Mouse (Mus musculus) heart, adult 2 months (tissue): ENCODE results near the gene Clic6. TPM values are rescaled to one million over a fixed set of nuclear protein-coding genes. Genes with fewer than 3 reads are reported as not detected.

ENCODE experiments used
- DNase-seq, 2 experiments: peaks; one replicate each; pipeline ENCODE4 v3.0.0; 2021
- H3K27ac ChIP-seq: fragments of 200-600 bp; 2 replicates; pipeline ENCODE4 v1.8.1; 2022
- H3K27me3 ChIP-seq: fragments of 200-500 bp; 2 replicates; pipeline ENCODE4 v1.6.1; 2012; ENCODE audit warnings: mild to moderate bottlenecking, low read length, inconsistent platforms, mixed read lengths; ENCODE audit not compliant: control insufficient read depth, insufficient read depth
- H3K36me3 ChIP-seq: fragments of 200-500 bp; 2 replicates; pipeline ENCODE4 v1.6.1; 2012; ENCODE audit warnings: low read length, inconsistent platforms; ENCODE audit not compliant: control insufficient read depth, insufficient read depth
- H3K4me1 ChIP-seq: fragments of 200-500 bp; 2 replicates; pipeline ENCODE4 v1.6.1; 2011; ENCODE audit warnings: low read length; ENCODE audit not compliant: control insufficient read depth, insufficient read depth
- H3K4me3 ChIP-seq: fragments of 200-600 bp; 2 replicates; pipeline ENCODE4 v1.8.1; 2022
- H3K79me2 ChIP-seq: fragments of 200-500 bp; replicated peaks from 2 replicates; pipeline ENCODE4 v1.6.1; 2012; ENCODE audit warnings: mild to moderate bottlenecking, inconsistent platforms, low read length, moderate library complexity, mixed read lengths; ENCODE audit not compliant: control insufficient read depth, insufficient read depth
- H3K9ac ChIP-seq: fragments of 200-500 bp; 2 replicates; pipeline ENCODE4 v1.6.1; 2012; ENCODE audit warnings: low read depth, mild to moderate bottlenecking, control low read depth, inconsistent platforms, low read length, mixed read lengths
- CTCF ChIP-seq: fragments of 200-600 bp; IDR thresholded peaks from 2 replicates; pipeline ENCODE4 v1.8.1; 2022; ENCODE audit warnings: antibody characterized with exemption, mild to moderate bottlenecking, moderate library complexity
- EP300 ChIP-seq: fragments of 200-500 bp; IDR thresholded peaks from 2 replicates; pipeline ENCODE4 v1.6.1; 2011; ENCODE audit warnings: low read depth, low read length, control low read depth; ENCODE audit not compliant: insufficient read depth
- POLR2A ChIP-seq: fragments of 200-500 bp; IDR thresholded peaks from 2 replicates; pipeline ENCODE4 v1.6.1; 2011; ENCODE audit warnings: mild to moderate bottlenecking, low read depth, low read length, control low read depth; ENCODE audit not compliant: insufficient read depth
- WGBS: fragments of 180-500 bp; shearing (Covaris S2); methylation state at CpG from one replicate; pipeline ENCODE4 v1.1.7; 2018; 5-methylcytosine and 5-hydroxymethylcytosine counted together
- intact Hi-C: fragments of 180-260 bp; cut with DNase I; formaldehyde crosslinking; loops from one replicate; pipeline ENCODE4 v1.15.1; 2025
- polyA plus RNA-seq: library from polyadenylated mRNA; depleted of rRNA; stranded (reverse); fragments of >200 nt; gene quantifications from 2 replicates; pipeline ENCODE4 v1.2.3, GENCODE M21; 2012
- total RNA-seq, 2 experiments: library from RNA; stranded (reverse); gene quantifications; 2 replicates each; pipeline ENCODE4 v1.2.3; 2021

Gene Clic6
- total and polyA plus RNA-seq, 3 experiments: 0.07 to 0.92 (median 0.18) TPM

DNA sequence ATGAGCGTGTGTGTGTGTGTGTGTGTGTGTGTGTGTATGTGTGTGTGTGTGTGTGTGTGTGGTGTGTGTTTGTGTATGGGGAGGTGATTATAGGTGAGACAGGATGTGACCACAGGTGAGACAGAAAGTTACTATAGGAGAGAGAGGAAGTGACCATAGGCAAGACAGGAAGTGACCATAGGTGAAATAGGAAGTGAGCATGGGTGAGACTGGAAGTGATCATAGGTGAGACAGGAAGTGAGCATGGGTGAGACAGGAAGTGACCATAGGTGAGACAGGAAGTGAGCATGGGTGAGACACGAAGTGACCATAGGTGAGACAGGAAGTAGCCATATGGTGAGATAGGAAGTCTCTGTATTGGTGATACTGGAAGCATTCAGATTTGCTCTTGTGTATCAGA, 49.7 kb downstream of the Clic6 start:
- intact Hi-C loops: no loop called here
- Histone ChIP-seq H3K27me3 (no peaks in the 10 kb centered on the region), H3K4me1 (no peaks in the 10 kb centered on the region), H3K36me3 (no peaks in the 10 kb centered on the region), H3K79me2 (no peaks in the 10 kb centered on the region), H3K9ac (no peak overlapping the region), H3K27ac (no peak overlapping the region), H3K4me3 (no peak overlapping the region)
- no peak for TF ChIP-seq POLR2A
- no peak for TF ChIP-seq CTCF
- no peak for TF ChIP-seq EP300
- no peak for DNase-seq
- WGBS: 65% methylated on average over 2 of the region's 2 CpGs

DNA sequence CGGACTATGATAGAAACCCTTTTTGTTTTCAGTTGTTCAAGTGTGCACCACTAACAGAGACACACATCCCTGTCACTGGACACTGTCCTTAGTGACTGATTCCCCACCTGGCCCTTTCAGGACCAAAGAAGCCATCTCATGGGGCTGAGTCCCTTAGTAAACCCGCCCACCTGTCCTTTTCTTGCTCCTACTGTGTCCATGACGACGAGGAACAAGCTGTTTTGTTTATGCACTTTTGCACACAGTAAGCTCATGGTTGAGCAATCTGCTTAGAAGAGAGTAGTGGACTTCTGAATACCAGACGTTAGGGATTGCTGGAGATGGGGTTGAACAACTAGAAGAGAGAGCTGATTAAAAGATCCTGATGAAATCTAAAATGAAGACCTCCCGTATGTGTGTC, 52.8 kb downstream of the Clic6 start:
- H3K79me2 ChIP-seq: no peaks in the 10 kb centered on the region
- intact Hi-C loops: no loop called here
- H3K9ac ChIP-seq: no peak overlapping the region
- H3K27ac ChIP-seq: no peak overlapping the region
- H3K4me1 ChIP-seq: no peaks in the 10 kb centered on the region
- DNase-seq: no peak
- no peaks in the 10 kb centered on the region for H3K27me3 ChIP-seq
- H3K36me3 ChIP-seq: no peaks in the 10 kb centered on the region
- no peak overlapping the region for H3K4me3 ChIP-seq
- TF ChIP-seq POLR2A: no peak
- no peak for TF ChIP-seq CTCF
- TF ChIP-seq EP300: no peak
- WGBS: 81% methylated on average over 6 of the region's 6 CpGs

DNA sequence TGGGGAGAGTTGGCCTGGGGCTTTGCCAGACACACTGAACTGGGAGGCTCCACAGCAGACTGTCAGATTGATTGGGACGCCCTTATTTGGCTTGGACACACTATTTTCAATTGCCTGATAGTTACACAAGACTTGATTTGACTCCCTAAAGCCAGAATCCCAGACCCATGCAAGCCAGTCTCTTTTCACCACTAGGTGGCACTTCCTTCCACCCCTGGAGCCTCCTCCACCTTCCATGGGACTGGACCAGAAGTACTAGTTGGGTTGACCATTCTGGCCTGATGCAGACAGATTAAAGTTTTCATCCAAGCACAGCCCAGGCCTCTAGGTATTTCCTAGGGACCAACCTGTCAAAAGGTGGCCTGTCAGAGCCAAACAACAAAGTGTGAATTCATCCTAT, 58.7 kb downstream of the Clic6 start:
- H3K36me3 ChIP-seq: no peaks in the 10 kb centered on the region
- TF ChIP-seq CTCF (peak; percentile 68), POLR2A (no peak)
- DNase-seq: peak in 1 of 2 experiments; percentile 7
- intact Hi-C loops: no loop called here
- WGBS: 35% methylated on average over 1 of the region's 1 CpGs
- H3K27me3 ChIP-seq: no peaks in the 10 kb centered on the region
- no peak overlapping the region for H3K27ac ChIP-seq
- no peak overlapping the region for H3K4me3 ChIP-seq
- no peaks in the 10 kb centered on the region for H3K79me2 ChIP-seq
- no peak overlapping the region for H3K9ac ChIP-seq
- H3K4me1 ChIP-seq: no peaks in the 10 kb centered on the region

DNA sequence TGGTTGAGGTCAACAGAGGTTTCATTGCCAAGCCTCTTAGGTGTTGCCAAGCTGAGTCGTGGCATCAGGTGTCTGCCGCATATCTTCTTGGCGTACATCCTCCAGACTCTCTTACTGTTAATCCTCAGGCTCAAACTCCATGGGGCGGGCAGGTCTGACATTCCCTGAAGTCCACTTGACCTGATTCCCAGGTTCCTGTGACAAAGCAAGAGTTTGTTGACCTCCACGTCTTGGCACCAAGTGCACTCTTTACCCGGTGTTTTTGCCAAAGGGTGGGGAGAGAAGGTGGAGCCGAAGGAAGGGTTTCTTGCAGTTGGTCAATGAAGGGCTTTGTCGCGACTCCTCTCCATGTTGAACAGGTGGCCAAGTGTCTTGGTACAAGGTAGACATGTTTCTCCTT, 63.1 kb downstream of the Clic6 start:
- 85% methylated on average over 9 of the region's 9 CpGs for WGBS
- intact Hi-C loops: no loop called here
- Histone ChIP-seq H3K79me2 (no peaks in the 10 kb centered on the region), H3K4me3 (no peak overlapping the region), H3K27ac (no peak overlapping the region), H3K4me1 (no peaks in the 10 kb centered on the region), H3K9ac (no peak overlapping the region), H3K27me3 (no peaks in the 10 kb centered on the region), H3K36me3 (no peaks in the 10 kb centered on the region)
- DNase-seq: no peak
- no peak for TF ChIP-seq POLR2A
- TF ChIP-seq CTCF: no peak
- TF ChIP-seq EP300: no peak

DNA sequence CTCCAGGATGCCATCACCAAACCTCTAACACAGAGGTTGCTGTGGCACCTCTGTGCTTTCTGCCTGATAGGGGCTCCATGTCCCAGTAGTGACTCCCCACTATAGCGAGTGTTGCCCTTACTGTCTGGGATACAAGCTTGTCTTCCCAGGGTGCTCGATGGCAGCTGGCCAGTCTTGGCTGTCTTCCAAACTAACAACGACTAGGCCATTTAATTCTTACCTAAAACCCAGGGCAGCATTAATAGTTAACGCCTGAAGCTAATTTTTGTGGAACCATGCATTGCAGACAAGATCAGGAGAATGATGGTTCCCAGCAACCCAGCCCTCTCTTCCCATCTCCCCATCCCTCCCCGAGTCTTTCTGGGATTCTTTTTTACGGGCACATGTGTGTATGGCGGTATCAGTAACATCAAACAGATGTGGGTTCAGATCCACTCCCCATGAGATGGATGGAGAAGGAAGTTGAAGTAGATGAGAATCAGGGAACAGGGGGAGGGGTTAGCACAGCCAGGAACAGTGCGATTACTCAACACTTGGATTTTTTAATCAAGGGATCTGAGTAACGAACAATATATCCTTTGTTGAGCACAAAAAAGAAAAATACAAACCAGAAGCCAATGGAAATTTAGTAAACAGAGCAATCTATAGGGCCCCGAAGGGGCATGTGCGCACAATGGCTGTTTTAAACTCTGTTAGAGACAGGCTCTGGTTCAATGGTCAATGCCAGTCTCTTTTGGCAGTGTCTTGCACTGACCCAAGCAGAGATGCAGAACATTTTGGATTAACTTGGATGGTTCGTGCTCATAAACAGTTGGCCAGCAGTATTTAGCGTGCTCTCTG, 66.0 kb downstream of the Clic6 start:
- no peaks in the 10 kb centered on the region for H3K36me3 ChIP-seq
- no peak for TF ChIP-seq CTCF
- TF ChIP-seq POLR2A: no peak
- TF ChIP-seq EP300: no peak
- H3K79me2 ChIP-seq: no peaks in the 10 kb centered on the region
- H3K4me3 ChIP-seq: no peak overlapping the region
- no peak for DNase-seq
- WGBS: 71% methylated on average over 13 of the region's 13 CpGs
- H3K9ac ChIP-seq: no peak overlapping the region
- no peak overlapping the region for H3K27ac ChIP-seq
- H3K27me3 ChIP-seq: no peaks in the 10 kb centered on the region
- H3K4me1 ChIP-seq: no peaks in the 10 kb centered on the region
- intact Hi-C loops: no loop called here

DNA sequence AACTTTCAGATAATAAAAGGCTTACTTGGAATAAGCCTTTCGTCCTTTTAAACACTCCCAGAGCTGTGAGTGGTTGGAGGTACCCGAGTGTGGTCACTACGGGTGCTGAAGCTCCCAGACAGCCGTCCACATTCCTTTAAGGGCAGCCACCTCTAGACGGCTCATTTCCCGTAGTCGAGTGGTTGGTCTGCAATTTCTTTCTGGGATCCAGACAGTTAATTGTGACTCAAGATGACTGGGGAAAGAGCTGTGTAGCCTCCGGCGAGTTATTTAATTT, 66.5 kb downstream of the Clic6 start:
- no peak overlapping the region for H3K9ac ChIP-seq
- TF ChIP-seq CTCF (no peak), POLR2A (no peak), EP300 (no peak)
- intact Hi-C loops: no loop called here

More for the DNA sequence above, 66.5 kb downstream of the Clic6 start:
- 75% methylated on average over 9 of the region's 9 CpGs for WGBS
- Histone ChIP-seq H3K79me2 (no peaks in the 10 kb centered on the region), H3K27me3 (no peaks in the 10 kb centered on the region), H3K27ac (no peak overlapping the region), H3K36me3 (no peaks in the 10 kb centered on the region), H3K4me1 (no peaks in the 10 kb centered on the region), H3K4me3 (no peak overlapping the region)
- DNase-seq: no peak
